In genomic region chr6:88804966-88805577, GRCm38 (mm10) we compare ENCODE assay signal across 12 mouse cellular contexts.
"Had no signal": no experiment of that assay in that cellular context is flagged by ENCODE, and none has a peak within 500 bp of the region (broad histone marks: within the 10 kb centered on the region; RNA-seq: fewer than 3 reads in every experiment).

No protein-coding gene starts in this region.

- DNase-seq: kidney, adult 11 months; kidney, adult 9 months; kidney, postnatal 36 days; layer of hippocampus, adult 9-11 months; midbrain, embryonic 14.5 days; thymus, postnatal 4 days had no signal

- H3K4me3 ChIP-seq: limb, embryonic 12.5 days; midbrain, embryonic 10.5 days; myocyte; neural tube, embryonic 15.5 days had no signal

- H3K27ac ChIP-seq: kidney, postnatal 0 days; limb, embryonic 12.5 days; midbrain, embryonic 10.5 days; neural tube, embryonic 15.5 days; stomach, postnatal 0 days had no signal

- H3K4me2 ChIP-seq: limb, embryonic 12.5 days; neural tube, embryonic 15.5 days had no signal

- H3K9ac ChIP-seq: limb, embryonic 12.5 days; neural tube, embryonic 15.5 days had no signal

- H3K4me1 ChIP-seq: neural tube, embryonic 15.5 days had no signal

- H3K36me3 ChIP-seq: limb, embryonic 12.5 days; midbrain, embryonic 10.5 days; neural tube, embryonic 15.5 days had no signal

- H3K27me3 ChIP-seq: limb, embryonic 12.5 days; neural tube, embryonic 15.5 days had no signal

- H3K9me3 ChIP-seq: limb, embryonic 12.5 days; midbrain, embryonic 10.5 days; neural tube, embryonic 15.5 days had no signal
